Mouse (Mus musculus) myocyte (in vitro differentiated cells): ENCODE measurements around the gene Fgd3.

Experiments used
- CEBPB ChIP-seq: IDR thresholded peaks from 2 replicates; pipeline ENCODE4 v1.6.1; 2011; ENCODE audit warnings: mild to moderate bottlenecking, moderate library complexity; ENCODE audit not compliant: poor library complexity, insufficient read depth, severe bottlenecking
- E2F4 ChIP-seq: IDR thresholded peaks from one replicate; pipeline ENCODE4 v1.6.1; 2011; ENCODE audit warnings: mild to moderate bottlenecking, control low read depth, moderate library complexity; ENCODE audit not compliant: insufficient read depth
- MAX ChIP-seq: IDR thresholded peaks from one replicate; pipeline ENCODE4 v1.6.1; 2011; ENCODE audit warnings: low read depth, mild to moderate bottlenecking, control low read depth
- MYOD1 ChIP-seq, 3 experiments: IDR thresholded peaks; one replicate each; pipeline ENCODE4 v1.6.1; 2011; ENCODE audit warnings: control low read depth in 2 of 3, low read depth in 2 of 3, mild to moderate bottlenecking in 2 of 3, moderate library complexity in 1 of 3; ENCODE audit not compliant: insufficient read length in 2 of 3, control insufficient read depth in 1 of 3
- MYOG ChIP-seq, 3 experiments: IDR thresholded peaks; one replicate each; pipeline ENCODE4 v1.6.1; 2011; ENCODE audit warnings: control low read depth in 2 of 3, low read depth in 2 of 3, mild to moderate bottlenecking in 2 of 3; ENCODE audit not compliant: insufficient read length in 2 of 3, control insufficient read depth in 1 of 3, insufficient read depth in 1 of 3
- POLR2A ChIP-seq: IDR thresholded peaks from one replicate; pipeline ENCODE4 v1.6.1; 2011; ENCODE audit warnings: low read depth, mild to moderate bottlenecking, control low read depth, moderate library complexity; ENCODE audit not compliant: insufficient read length
- POLR2AphosphoS2 ChIP-seq: IDR thresholded peaks from one replicate; pipeline ENCODE4 v1.6.1; 2011; ENCODE audit warnings: low read depth, control low read depth; ENCODE audit not compliant: insufficient read length
- SRF ChIP-seq: IDR thresholded peaks from one replicate; pipeline ENCODE4 v1.6.1; 2011; ENCODE audit warnings: low read depth; ENCODE audit not compliant: control insufficient read depth, insufficient read length
- TCF12 ChIP-seq: IDR thresholded peaks from one replicate; pipeline ENCODE4 v1.6.1; 2011; ENCODE audit warnings: mild to moderate bottlenecking, control low read depth; ENCODE audit not compliant: poor library complexity, insufficient read depth, severe bottlenecking
- USF1 ChIP-seq: IDR thresholded peaks from one replicate; pipeline ENCODE4 v1.6.1; 2011; ENCODE audit warnings: low read depth, mild to moderate bottlenecking, control low read depth, moderate library complexity

GRCm38 (mm10) chr13:49322739-49323138, 2.6 kb upstream of the Fgd3 start:
- TF ChIP-seq POLR2A (no peak), MAX (no peak), MYOG (IDR thresholded peaks at IDR 0.05; ENCODE audit: control insufficient read depth in 1 of 3, insufficient read depth in 1 of 3, insufficient read length in 2 of 3, low read depth in 2 of 3) (no peak), POLR2AphosphoS2 (no peak), E2F4 (no peak), MYOD1 (IDR thresholded peaks at IDR 0.05; ENCODE audit: control insufficient read depth in 1 of 3, insufficient read length in 2 of 3, low read depth in 2 of 3) (no peak), CEBPB (no peak), USF1 (no peak), SRF (no peak), TCF12 (no peak)
